Mouse (Mus musculus) testis, postnatal 14 days (tissue): ENCODE results near the gene Skint10.

Experiments
- DNase-seq: peaks from one replicate; pipeline ENCODE4 v3.0.0; 2021; ENCODE audit warnings: low spot score

The Skint10 gene

DNA sequence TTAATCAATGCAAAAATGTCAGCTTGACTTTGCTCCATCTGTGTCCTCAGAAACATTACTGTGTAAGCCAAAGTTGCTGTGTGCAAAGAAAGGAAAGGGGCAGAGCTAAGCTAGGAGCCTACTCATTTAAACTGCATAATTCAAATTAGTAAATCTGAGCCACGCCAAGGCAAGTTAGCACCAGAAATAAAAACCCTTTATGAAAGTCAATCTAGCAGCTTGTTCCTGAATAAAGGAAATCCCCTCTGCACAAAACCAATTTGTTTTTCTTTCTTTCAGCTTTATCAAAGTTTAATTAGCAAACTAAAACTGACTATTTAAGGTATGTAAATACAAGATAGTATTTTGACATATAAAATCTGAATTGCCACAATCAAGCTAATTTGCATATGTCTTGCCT lies at the start of gene Skint10:
TSS of gene Skint10 (minus strand) at position 101 of the 400 bp plus-strand sequence.
- no peak for DNase-seq

DNA sequence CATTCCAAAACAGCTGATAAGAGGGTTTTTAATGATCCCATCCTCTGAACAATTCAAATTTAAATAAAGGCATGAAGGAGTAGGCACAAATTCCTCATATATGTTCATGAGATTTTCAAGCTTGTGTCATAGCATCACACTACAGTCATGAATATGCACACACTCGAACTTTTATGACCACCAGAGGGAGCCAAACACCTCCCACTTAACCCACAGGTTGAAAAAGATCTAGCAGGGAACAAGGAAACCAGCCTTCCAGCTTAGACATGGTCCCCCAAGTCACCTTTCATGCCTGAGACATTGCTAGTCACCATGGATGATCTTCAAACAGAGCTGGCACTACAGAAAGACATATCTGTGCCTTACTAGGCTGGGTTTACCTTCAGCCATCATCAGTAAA lies 16.0 kb upstream of the Skint10 start:
- no peak for DNase-seq
